ENCODE assay signal across 8 mouse cellular contexts in the genomic region with DNA sequence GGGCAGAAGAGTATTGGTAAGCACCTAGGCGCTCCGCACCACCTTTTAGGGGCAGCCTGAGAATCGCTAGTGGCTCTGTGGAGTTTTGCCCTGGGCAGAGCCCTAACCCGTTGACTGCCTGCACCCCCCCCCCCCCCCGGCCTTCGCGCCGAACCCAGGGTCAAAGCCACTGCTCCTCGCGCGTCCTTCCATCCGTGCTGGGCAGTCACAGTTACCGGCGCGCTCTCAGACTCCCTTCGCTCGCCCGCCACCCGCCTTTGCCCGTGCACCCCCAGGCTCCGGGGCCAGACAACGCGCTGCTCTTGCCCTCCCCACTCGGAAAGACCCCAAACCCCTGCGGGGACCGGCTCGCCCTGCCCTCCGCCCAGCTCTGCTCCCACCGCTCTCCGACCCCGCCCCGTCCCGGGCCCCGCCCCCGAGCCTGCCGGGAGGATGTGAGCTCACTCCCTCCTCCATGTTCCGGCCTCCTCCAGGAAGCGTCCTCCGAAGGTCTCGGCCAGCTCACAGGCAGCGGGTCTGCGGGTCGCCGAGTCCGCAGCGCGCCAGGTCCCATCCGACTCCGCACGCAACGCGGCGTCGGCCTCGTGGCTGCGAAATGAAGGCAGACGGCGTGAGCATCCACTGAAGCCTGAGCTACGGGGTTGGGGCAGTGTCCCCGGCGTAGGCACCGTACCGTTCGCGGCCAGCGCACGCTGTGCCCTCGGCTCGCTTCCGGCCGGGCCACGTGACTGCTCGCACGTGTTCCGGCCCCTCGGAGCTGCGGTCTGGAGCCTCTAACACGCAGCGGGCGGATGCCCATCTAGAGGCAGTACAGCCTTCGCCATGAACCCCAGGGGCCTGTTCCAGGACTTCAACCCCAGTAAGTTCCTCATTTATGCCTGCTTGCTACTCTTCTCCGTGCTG. TPM values are rescaled to one million over a fixed set of nuclear protein-coding genes. Genes with fewer than 3 reads are reported as not detected.
DNase-seq lines count a peak whose midpoint lies in the region; ATAC-seq lines count a peak whose summit lies in the region.

A gene (plus strand): TSS at position 472 of the 903 bp plus-strand sequence.

- peak within 1 kb of the TSS; percentile 86 for H3K9ac ChIP-seq in hindbrain, embryonic 13.5 days

- peak within 1 kb of the TSS; percentile 83 for H3K4me2 ChIP-seq in hindbrain, embryonic 13.5 days

- peaks cover 32% of the 10 kb centered on the region for H3K36me3 ChIP-seq in hindbrain, embryonic 13.5 days

- peaks cover 8% of the 10 kb centered on the region; the same call in 1 of the 2 replicates for H3K9me3 ChIP-seq in hindbrain, embryonic 13.5 days

- ATAC-seq in hindbrain, embryonic 13.5 days (ENCODE audit: low FRiP score): peak; percentile 97

- 2% methylated on average over 77 of the region's 82 CpGs for WGBS in hindbrain, embryonic 13.5 days

- peak within 1 kb of the TSS; percentile 87 for H3K27ac ChIP-seq in hindbrain, embryonic 13.5 days

- no peaks in the 10 kb centered on the region for H3K27me3 ChIP-seq in hindbrain, embryonic 13.5 days

- DNase-seq in NIH3T3 (ENCODE audit: low read depth): peak; percentile 76
- DNase-seq in cerebellum, adult 9-11 months: peak; percentile 91
- DNase-seq in frontal cortex, postnatal 25 days (ENCODE audit: low spot score in 2 of 2): peak; percentile 74 to 82
- peak; percentile 75 to 83 for DNase-seq in layer of hippocampus, postnatal 25 days (ENCODE audit: extremely low spot score in 1 of 2, low spot score in 1 of 2)
- peak; percentile 94 for DNase-seq in lung, postnatal 14 days
- DNase-seq in ovary, postnatal 36 days (ENCODE audit: low spot score): peak; percentile 93
- DNase-seq in thymus, postnatal 14 days: peak; percentile 97

- H3K4me1 ChIP-seq in hindbrain, embryonic 13.5 days (replicated peaks): peaks cover 25% of the 10 kb centered on the region

- H3K4me3 ChIP-seq in hindbrain, embryonic 13.5 days: peak within 1 kb of the TSS; percentile 68

RNA-seq across cellular contexts. Expression of the gene that starts here (rescaled TPM):
- 19.5 and 20.5 TPM in 2 replicates for polyA plus RNA-seq in hindbrain, embryonic 13.5 days (2015; fragmentation: Nextera tagmentation; extraction: Ambion mirVana)
- 10 to 100 TPM; 15.3 to 15.4 TPM for total RNA-seq in layer of hippocampus, postnatal 25 days (2021)

Comparison
In these comparisons a context has a peak if more than half of its experiments do, and no peak if none do; other contexts are left out.
1. Peak in every context shown above with its lines: DNase-seq, ATAC-seq, H3K4me3 ChIP-seq and H3K27ac ChIP-seq.